Mouse (Mus musculus) layer of hippocampus, adult 8-10 months (tissue): Measurements from ENCODE around the gene Gm28308. TPM values are rescaled to one million over a fixed set of nuclear protein-coding genes. Genes with fewer than 3 reads are reported as not detected.
A peak's percentile ranks its signal among the peaks of the same experiment; 100 is the strongest.

Experiments used
- DNase-seq, 2 experiments: peaks; one replicate each; pipeline ENCODE4 v3.0.0; 2022; ENCODE audit warnings: low spot score in 2 of 2
- total RNA-seq, 4 experiments: library from RNA; stranded (reverse); gene quantifications; 2 replicates each; pipeline ENCODE4 v1.2.4; 2022

Gene Gm28308
- total RNA-seq, result not detected

DNA sequence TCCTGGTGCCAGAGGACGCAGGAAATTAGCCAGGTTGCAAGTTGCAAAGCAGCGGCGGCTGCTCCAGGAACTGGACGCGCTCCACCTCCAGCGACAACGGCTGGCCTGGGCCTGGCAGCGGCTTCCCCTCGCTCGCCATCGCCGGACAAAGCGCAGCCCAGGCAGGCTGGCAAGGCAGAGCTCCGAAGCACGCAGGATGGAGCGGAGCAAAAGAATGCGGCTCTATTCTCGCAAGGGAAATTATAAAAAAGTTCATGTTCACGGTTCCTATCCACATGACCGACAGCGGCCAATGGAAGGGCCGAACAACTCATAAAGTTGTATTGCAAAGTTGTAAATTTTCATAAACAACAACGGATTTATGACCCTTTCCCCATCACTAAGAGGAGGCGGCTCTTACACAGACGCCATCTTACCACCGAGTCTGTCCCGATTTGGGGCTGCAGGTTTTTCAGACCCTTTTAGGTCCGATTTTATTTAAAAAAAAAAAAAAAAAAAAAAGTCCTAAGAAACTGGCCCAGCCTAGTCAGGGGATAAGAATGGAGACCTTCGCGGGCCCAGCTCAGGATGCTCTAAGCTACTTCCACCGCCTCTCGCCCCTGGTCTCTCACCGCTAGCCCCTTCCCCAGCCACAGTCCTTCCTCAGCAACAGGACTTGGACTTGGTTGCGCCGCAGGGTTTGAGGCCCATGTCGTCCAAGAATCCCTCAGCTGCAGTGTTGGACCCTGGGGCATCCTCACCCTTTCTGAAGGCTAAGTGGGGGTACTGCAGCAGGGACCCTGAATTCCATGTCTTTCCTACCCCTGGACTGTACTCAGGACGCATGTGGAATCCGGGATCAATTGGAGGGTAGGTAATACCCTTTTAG, at the start of gene Gm28308, which contains the start of gene Hoxa3:
Gene Gm28308 (minus strand): TSS at position 221 of the 868 bp plus-strand sequence.
Gene Hoxa3 (minus strand): TSS at position 218 of the 868 bp plus-strand sequence.
- DNase-seq, result no peak

DNA sequence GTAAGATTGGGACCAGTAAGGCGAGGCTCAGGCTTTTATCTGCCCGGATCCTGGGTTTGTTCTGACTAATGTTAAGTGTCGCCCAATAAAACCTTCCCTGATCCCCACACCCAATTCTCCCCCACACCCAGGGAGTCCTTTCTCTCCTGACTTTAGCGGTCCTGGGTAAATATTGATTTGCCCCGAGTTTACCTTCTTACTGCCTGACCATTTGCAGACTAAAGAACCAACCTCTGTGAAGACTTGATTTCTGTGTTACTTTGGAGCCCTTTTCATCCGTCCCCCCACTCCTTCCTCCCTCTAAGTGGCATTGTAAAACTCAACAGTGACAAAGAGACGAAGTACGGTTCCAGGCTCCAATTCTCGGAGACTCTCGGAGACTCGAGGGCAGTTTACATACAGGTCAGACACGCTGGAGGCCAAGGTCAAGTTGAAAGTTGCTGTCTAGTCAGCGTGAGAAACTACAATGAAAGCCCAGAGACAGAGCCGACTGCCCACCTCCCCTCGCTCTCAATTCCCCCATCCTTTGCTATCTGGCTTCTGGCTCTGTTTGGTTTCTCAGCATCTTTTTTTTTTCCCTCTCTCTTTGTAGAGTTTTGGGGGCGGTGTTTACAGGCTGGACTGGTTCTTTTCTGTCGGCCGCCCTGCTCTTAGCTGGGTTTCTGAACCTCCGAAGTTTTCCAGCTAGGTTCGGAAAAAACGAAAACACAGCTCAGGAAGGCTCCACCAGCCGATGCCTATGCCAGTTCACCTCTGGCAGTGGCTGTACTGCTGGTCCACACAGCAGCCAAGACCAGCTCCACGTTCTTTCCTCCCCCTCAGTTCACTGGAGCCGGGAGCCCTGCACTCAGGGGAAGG, 49.6 kb upstream of the Gm28308 start:
- no peak for DNase-seq

DNA sequence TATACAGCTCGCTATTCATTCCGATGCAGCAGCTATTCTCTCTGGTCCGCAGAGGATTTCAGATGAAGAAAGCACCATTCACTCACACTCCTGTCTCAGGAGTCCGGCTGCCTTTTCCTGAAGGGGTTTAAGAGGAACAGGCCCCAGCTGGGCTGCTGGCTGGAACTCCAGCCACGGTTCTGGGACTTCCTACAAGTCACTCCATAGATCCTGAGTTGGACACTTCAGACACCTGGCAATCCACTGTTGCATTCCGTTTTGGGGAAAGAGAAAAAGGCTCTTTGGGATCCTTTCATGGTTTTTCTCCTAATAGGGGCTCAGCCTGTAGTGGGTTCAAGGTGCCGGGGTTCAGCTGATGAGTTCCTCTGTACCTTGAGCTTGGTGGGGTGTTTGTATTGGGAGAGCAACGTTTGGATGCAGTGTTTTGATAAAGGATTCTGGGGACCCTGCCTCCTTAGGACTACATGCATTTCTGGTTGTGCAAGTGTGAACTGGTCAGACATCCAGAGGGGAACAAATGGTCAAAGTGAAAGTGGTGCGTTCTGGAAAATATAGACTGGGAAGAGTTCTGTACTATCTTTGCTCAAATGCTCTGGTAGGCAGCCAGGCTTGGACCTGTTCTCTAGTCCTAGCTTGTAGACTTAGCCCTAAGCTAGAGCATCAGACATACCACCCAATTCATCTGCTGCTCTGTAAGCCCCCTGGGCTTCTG, 48.8 kb upstream of the Gm28308 start:
- no peak for DNase-seq

DNA sequence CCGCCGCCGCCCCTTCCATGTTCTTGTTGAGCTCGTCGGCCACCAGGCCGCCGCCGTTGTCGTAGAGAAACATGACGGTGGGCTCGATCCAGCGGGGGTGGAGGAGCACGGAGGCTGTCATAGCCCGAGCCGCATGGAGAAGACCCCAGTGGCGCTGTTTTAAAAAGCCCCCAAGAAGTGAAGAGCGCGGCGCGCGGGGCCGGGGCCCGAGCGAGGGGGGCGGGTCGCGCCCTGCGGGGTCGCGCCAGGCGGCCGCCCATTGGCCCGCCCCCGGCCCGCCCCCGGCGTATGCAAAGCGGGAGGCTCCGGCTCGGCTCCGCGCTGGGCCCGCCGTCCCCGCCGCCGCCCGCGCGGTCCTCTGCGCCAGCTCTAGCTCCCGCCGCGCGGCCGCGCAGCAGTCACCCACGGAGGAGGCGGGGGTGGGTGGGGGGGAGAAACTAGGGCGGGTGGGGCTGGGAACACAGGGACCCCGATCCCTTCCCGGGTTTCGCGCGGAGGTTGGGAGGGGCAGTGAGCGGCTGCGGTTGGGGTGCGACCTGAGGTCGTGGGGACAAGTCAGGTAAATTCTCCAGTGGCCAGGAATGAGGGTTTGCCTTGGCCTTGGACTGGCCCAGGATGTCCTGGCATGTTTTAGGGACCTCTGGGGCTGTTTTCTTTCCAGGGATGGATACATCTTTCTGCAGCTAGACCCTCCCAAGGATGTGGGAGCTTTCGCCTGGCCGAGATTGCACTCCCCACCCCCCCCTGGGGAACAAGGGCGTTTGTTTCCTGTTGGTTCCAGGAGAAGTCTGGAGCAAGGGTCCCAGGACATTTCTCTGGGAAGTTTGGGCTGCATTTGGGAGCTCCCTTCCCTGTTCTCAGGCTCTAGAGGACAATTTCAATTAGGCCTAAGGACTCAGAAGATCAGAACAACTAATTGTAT, 47.8 kb upstream of the Gm28308 start, which contains the start of gene Hoxa13:
Gene Hoxa13 (minus strand): TSS at position 227 of the 922 bp plus-strand sequence.
- DNase-seq, result no peak

DNA sequence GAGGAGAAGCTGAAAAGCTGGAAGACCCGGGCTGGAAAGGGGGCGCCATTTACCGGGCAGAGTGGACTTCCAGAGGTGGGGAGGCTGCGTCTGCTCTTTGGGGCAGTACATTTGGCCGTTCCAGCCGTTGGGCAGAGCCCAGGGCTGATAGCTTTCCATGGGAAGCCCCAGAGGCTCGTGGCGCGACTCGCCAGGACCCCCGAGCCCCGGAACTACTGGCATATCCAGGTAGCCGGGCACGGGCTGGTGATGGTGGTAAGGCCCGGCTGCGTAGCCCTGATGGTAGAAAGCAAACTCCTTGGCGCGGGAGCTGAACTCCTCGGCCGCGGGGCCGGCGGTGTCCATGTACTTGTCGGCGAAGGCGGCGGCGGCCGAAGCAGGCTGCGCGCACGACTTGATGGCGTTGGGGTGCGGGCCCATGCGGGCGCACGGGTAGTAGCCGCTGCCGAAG, 46.7 kb upstream of the Gm28308 start:
- DNase-seq, result no peak

DNA sequence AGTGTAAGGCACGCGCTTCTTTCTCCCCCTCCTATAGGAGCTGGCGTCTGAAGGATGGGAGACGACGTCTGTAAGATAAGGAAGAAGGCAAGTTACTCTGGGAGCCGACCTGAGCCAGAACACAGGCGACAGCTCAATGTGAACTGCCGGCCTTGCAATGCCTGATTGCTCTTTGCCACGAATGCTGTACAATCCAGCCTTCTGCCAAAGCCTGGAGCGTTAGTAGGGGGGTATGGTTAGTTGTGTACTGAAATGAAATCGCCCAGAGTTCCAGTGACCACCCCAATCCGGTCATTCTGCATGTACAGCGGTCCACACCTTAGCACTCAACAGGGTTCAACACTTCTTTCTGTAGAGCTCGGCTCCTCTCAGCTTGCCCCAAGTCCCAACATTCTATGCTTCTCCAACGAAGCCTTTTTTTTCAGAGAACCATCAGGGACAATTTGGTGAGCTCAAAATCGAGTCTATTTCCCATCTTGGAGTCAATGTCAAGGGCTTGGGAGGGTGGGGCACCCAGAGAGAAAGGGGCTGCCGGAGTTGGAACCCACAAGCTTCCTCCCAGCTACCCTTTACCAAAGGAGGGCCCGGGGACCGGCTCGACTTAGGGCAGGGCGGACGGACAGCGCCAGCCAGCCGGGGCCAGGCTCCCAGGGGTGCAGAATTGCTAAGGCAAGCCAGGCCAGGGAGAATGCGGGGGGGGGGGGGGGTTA, 46.1 kb upstream of the Gm28308 start:
- no peak for DNase-seq

DNA sequence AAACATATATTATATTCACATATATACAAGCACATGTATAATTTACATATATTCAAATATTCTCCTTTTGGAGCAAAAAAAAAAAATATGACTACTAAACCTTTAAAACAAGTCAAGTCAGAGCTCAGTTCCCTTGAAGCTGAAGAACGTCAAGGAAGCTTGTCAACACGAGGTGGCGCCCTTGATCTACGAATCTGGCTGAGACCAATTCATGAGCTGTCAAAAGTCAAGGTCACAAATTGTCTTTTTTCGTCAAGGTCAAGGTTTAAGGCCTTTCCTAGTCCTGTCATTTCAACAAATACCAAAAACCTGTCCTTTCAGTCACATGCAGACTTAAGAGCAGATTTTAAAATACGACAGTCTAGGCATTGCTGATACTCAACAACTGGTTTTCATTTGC, 43.8 kb upstream of the Gm28308 start:
- peak in 1 of 2 experiments; percentile 70 for DNase-seq

DNA sequence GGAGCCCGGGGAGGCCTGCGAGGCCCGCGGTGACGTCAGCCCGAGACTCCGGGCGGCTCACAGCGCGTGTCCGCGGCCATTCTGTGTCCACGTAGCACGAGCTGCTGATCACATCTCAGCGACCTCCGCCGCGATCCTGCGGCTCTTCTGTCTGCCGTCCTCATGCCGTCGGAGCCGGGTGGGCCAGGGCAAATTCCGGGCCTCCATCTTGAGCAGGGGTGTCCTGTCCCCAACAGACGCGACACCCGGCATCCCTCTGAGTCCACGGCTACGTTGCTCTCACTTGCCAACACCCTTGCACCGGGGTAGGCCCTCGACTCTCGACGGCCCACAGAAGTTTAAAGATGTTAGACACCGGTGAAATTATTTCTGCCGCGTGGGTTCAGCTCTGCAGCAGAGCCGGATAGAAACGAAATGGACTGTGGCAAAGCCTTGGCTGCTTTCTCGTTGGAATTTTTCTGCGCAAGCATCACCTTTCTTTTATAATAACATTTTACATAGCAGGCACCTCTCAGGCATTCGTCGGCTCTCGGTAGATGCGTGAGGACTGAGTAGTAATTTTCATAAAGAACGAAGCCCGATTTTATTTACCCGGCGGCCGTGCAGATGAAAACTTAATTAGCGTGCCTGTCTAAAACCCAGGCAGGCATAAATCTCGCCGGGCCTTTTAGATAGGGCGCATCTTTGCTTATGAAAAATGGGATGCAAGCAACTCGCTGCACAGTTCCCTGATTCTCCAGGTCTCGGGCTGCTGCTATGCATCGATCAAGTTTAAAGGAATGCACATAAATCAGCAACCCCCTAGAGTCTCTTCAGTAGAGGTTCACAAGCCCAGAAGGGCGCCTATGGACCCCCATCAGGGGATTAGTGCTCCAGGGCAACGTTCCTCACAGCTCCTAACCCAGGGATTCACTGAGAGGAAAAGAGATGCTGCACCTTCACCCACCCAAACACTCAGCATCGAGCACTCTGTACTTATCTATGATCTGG, 40.7 kb upstream of the Gm28308 start:
- DNase-seq, result no peak

DNA sequence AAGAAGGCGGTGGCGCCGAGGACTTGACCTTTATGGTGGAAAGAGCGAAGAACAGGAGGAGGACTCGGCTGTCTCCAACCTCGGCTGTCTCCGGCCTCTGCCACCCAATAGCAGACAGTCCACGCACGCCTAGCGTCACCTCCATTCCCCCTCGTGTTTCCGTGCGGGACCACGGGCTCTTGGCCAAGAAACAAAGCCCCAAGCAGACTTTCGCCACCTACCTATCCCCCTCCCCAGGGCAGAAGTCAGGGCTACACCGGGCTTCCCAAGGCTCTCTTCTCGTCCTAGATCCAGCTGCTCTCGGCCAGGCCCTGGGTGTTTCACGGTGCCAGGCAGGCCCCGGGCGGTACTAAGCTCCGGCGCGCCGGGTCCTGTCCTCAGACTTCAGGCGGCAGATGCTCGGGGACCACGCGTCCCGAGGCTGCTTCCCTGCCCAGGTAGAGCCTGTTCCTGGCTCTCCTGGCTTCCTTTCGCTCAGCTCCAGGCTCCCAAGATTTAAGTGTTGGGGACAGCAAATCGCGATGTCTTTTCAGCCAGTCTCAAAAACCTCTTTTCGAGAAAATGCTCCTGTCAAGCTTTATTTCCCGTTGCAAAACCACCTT, 39.7 kb upstream of the Gm28308 start:
- DNase-seq, result no peak

DNA sequence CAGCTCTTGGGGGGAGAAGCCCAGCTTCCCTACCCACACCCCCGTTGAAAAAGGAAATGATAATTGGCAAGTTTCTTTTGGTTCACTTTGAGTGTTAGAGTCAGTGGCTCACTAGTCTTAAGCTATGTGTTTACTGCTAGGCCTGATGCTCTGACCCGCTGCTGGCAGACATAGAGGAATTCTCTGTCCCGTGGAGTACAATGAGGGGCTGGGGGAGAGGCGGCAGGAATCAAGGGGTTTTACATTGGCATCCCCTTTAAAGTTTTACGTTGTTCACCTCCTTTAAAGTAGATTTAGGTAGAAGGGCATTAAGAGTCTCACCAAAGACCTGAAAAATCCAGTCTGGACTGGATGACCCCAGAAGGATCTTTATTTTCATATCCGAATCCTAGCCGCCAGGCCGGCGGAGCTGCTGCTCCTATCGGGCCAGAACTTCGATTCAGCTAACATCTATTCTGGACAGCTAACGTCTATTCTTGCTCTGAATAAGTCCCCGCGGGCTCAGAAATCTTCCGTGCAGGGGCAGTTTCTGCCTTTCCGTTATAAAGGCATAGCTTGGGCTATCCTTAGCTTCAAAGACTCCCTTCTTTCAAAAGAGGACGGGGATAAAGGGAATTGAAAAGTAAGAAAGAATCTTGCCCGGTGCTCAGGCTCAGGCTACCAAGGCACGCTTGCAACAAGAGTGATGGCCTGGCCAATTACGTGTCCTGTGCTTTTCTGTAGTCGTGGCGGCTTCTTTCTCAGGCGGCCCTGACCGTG, 39.1 kb upstream of the Gm28308 start:
- DNase-seq, result no peak

DNA sequence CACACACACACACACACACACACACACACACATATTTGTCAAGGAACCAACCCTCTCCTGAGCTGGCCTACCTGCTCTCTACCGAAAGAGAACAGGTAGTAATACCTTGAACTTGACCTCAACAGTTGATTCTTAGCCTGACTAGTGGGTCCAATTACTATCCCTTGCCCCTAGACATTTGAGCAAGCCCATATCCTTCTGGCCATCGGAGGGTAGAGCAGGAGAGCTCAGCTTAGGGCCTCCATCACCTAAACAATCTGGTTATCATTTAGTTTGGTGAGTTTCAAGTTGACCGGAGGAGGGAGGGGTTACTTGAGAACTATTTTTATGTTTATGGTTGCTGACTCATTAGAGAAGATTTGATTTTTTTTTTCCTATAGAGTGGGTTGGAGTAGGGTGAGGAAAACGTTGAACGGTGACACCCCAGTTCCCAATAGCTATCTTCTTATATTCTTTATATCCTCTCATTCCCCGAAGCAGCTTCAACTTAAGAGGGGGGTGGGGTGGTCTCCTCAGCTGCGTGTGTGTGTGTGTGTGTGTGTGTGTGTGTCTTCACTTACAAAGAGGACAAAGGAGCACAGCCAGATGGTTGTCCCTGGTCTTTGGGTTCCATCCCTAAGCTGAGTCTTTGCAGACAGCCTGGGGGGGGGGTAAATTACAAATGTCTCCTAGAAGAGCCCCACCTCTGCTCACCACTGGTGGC, 38.2 kb upstream of the Gm28308 start:
- DNase-seq, result no peak

DNA sequence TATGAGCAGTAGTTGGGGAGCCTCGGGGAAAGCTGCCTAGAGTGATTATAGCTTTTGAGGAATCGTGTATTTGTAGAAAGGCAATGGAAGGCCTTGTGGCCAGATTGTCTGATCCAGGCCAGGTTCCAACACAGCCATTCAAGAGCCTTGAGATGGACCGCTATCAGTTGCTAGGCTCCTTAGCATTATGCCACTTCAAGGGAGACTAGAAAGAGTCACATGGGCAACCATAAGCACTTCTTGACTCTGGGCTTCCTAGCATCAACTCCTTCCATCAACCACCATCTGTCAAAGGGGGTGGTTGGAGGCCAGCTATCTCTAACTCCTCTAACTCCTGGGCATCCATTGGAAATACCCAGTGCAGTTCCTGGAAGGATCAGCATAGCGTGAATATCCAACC, 36.7 kb upstream of the Gm28308 start:
- no peak for DNase-seq

DNA sequence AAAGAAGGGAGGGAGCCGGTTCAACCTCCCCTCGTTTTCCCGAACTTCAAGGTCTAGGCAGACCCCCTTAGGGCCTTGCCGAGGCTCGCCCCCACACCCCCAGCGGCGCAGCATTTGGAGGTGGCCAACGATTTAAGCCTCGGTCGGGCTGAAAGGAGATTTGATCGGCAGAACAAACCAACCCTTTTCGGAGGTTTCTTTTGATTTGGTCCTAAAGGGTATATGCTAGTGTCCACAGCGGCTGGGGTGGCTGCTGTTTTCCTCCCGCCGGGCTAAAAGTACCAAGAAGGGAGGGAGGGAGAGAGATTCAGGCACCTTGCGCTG, 36.2 kb upstream of the Gm28308 start:
- DNase-seq, result no peak

DNA sequence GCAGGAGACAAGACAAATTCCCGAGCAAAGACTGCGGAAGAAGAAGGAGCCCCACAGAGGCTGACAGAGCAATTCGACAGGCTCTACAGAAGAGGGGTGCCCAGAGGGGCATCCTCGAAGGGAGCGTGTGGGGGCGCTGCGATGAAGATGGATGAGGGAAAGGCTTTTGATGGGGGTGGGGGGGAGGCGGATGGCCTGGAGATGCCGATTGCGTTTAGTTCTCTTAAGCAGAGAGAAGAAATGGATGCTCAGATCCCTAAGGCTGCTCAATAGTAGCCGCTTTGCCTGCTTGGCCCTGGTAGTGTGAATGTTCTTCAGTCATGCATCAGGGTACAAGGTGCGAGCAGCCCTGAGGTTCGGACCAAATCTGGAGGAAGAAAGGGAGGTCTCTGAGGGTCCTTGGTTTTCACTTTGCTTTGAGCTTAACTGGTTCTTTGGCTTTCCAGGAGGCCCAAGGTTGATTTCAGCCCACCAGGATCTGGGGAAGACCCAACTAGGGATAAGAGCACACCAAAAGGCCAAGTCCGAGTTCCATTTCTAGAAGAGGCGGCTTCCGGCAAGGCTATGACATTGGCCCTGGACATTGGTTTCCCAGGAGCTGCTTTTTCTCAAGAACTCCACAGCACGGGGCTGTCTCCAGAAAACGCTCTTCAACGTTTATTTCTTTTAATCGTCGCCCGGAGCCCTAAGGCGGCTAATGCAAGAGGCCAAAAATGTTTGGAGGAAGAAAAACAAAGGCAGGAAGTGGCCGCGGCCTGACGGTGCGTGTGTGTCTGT, 35.7 kb upstream of the Gm28308 start:
- DNase-seq, result no peak

DNA sequence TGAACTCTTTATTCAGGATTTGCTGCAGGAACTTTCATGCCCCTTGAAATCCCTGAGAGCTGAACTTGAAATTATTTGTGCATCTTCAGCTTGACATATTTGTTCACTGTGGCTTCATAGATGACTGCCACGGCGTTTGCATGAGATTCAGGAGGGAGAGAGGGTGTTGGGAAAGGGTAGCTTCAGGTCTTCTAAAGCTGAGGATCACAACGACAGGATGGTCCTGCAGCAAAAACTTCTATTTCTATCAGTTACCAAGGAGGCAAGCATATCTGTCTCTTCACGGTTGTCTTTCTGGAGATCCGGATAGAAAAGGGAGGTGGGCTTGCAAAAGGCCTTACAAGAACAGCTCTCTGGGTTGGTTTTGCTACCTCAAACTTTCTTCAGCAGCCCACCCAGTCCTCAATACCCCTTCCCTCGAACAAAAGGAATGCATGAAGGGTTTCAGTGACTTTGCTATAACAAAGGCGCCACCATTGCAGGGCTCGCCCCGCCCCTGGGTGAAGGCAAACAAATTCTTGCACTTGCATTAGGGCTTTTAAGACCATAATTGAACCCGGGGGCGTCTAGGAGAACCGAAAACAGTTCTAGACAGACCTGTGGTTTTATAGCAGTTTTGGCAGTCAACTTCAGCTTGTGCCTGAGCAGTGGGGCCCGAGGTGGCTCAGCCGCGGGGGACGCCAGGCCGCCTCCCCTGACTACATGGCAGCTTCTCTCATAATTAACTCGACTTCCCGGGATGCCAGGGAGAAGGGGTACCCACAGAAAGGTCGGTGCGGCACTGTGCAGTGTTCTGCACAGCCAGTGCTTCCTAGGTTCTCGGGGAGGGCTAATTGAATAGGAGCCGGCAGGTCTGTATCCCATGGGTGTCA, 34.9 kb upstream of the Gm28308 start:
- DNase-seq, result no peak
